Mouse (Mus musculus) midbrain, embryonic 14.5 days (tissue): Measurements from ENCODE around the gene Ube2u. TPM values are rescaled to one million over a fixed set of nuclear protein-coding genes. Genes with fewer than 3 reads are reported as not detected.

ENCODE experiments used
- ATAC-seq: fragments of 200-750 bp; cut with Nextera tagmentation; 2 replicates; pipeline ENCODE4 v1.8.0; 2017; ENCODE audit warnings: moderate number of reproducible peaks, moderate library complexity; ENCODE audit not compliant: low FRiP score, low TSS enrichment
- DNase-seq: peaks from one replicate; pipeline ENCODE4 v3.0.0-alpha.2; 2015
- H3K27ac ChIP-seq: fragments of 300-500 bp; sonication (generic); replicated peaks from 2 replicates; pipeline ENCODE4 v1.5.1; 2014; ENCODE audit warnings: mild to moderate bottlenecking, low read depth, low read length, moderate library complexity
- H3K27me3 ChIP-seq: fragments of 300-500 bp; sonication (generic); 2 replicates; pipeline ENCODE4 v1.6.1; 2014; ENCODE audit warnings: low read length, control low read depth, mixed read lengths; ENCODE audit not compliant: control insufficient read depth, insufficient read depth
- H3K36me3 ChIP-seq: fragments of 300-500 bp; sonication (generic); 2 replicates; pipeline ENCODE4 v1.6.1; 2014; ENCODE audit warnings: low read length, control low read depth; ENCODE audit not compliant: control insufficient read depth, insufficient read depth
- H3K4me1 ChIP-seq: fragments of 300-500 bp; sonication (generic); 2 replicates; pipeline ENCODE4 v1.6.1; 2014; ENCODE audit warnings: mild to moderate bottlenecking, antibody characterized with exemption, low read length, control low read depth; ENCODE audit not compliant: control insufficient read depth, insufficient read depth
- H3K4me2 ChIP-seq: fragments of 300-500 bp; sonication (generic); 2 replicates; pipeline ENCODE4 v1.6.1; 2014; ENCODE audit warnings: mild to moderate bottlenecking, low read length, moderate library complexity
- H3K4me3 ChIP-seq: fragments of 300-500 bp; sonication (generic); replicated peaks from 2 replicates; pipeline ENCODE4 v1.5.1; 2014; ENCODE audit warnings: low read depth, low read length
- H3K9ac ChIP-seq: fragments of 300-500 bp; sonication (generic); replicated peaks from 2 replicates; pipeline ENCODE4 v1.6.1; 2014; ENCODE audit warnings: mild to moderate bottlenecking, low read length, moderate library complexity
- H3K9me3 ChIP-seq: fragments of 300-500 bp; sonication (generic); 2 replicates; pipeline ENCODE4 v1.6.1; 2016; ENCODE audit warnings: low read length, control low read depth, mixed read lengths; ENCODE audit not compliant: control insufficient read depth
- WGBS: fragments of 180-500 bp; shearing (Covaris S2); extraction: QIAGEN DNeasy Blood & Tissue Kit; methylation state at CpG from one replicate; pipeline ENCODE4 v1.1.7; 2014; 5-methylcytosine and 5-hydroxymethylcytosine counted together
- polyA plus RNA-seq: library from polyadenylated mRNA; unstranded; fragments of >200 nt; fragmentation: Nextera tagmentation; extraction: Ambion mirVana; gene quantifications from 2 replicates; pipeline ENCODE4 v1.2.1, GENCODE M21; 2014

The Ube2u gene
- polyA plus RNA-seq, 1 experiment from 2014 or later: 0.36 TPM

DNA sequence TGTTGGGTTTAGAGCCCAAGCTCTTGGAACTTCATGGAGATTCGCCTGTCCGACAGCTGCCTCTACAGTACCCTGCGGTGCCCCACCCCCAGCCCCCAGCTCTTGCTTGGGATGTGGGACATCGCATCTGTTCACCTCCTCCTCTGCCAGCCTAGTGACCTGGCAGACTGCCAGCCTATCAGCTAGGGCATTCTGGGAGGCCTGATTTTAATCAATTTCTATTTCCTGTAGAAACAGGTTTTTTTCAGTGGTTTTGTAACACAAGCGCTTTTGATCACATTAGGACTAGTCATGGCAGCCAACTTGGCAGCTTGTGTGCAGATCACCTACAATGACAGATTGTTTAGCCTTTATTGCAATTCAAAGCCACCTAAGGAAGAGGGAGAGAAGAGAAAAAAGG, 118.0 kb downstream of the Ube2u start:
- Histone ChIP-seq H3K4me2 (no peak overlapping the region), H3K27me3 (no peaks in the 10 kb centered on the region), H3K36me3 (no peaks in the 10 kb centered on the region), H3K4me1 (peaks cover 9% of the 10 kb centered on the region; the same call in 1 of the 2 replicates), H3K9me3 (no peaks in the 10 kb centered on the region), H3K27ac (no peak overlapping the region), H3K9ac (no peak overlapping the region), H3K4me3 (no peak overlapping the region)
- WGBS: 57% methylated on average over 5 of the region's 5 CpGs
- peak; percentile 78 for DNase-seq
- peak; percentile 78 for ATAC-seq

DNA sequence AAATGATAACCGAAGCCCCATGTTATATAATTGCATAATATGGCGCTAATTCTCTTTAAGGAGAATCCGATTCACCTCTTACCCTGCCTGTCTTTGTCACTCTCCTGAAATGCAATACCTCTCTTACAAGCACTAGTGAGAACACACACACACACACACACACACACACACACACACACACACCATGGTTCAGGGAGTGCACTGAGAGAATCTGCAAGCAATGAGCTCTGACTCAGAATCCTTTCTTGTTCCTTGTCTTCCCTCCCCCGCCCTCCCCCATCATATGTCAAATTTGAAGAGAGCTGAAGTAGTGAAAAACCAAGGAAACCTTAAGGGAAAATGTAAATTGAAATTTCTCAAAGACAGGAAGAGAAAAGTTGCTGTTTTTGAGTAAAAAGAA, 118.4 kb downstream of the Ube2u start:
- H3K4me1 ChIP-seq: peaks cover 9% of the 10 kb centered on the region; the same call in 1 of the 2 replicates
- H3K27me3 ChIP-seq: no peaks in the 10 kb centered on the region
- H3K4me2 ChIP-seq: no peak overlapping the region
- no peak overlapping the region for H3K4me3 ChIP-seq
- no peaks in the 10 kb centered on the region for H3K36me3 ChIP-seq
- H3K9me3 ChIP-seq: no peaks in the 10 kb centered on the region
- H3K9ac ChIP-seq: no peak overlapping the region
- H3K27ac ChIP-seq: no peak overlapping the region
- WGBS: 71% methylated on average over 4 of the region's 4 CpGs
- ATAC-seq (no peak), DNase-seq (peak; percentile 51)
